Mouse (Mus musculus) cerebellum, adult 9-10 months (tissue): ENCODE measurements around the gene Acp2.

Experiments used
- DNase-seq: peaks from one replicate; pipeline ENCODE4 v3.0.0; 2022

Acp2 gene

GRCm38 (mm10) chr2:91257126-91257980, 54.7 kb downstream of the Acp2 start:
- peak; percentile 71 for DNase-seq

GRCm38 (mm10) chr2:91258054-91258453, 55.4 kb downstream of the Acp2 start:
- peak; percentile 71 for DNase-seq

- DNase-seq, result no peak
Measured at GRCm38 (mm10) chr2:91258830-91259229, 56.1 kb downstream of the Acp2 start.

DNA sequence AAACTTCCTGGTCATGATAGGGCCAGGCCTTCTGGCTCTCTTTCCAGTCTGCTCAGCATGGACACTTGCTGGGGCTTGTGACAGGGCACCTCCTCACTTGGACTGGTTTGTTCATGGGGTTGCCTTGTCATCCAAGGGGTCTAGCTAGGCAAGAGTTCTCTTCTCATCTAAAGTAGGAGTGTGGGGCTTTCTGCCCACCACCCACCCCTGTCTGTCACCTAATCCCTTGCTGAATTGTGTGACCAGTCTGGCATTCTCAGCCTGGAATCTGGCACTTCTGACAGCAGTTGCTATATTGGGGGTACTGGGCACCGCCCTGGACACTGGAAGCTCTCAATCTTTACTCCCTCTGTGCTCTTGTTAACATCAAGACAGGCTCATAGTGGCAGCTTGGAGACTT, 56.8 kb downstream of the Acp2 start:
- DNase-seq, result no peak
